Mouse (Mus musculus) MEL (cell line): ENCODE data around the gene Gm21852.
"Not testable (repeated sequence)": the region's sequence is repeated elsewhere in the genome, so short reads cannot be mapped to it uniquely, and the experiment has no call there.

Experiments used
- CTCF ChIP-seq, 3 experiments: IDR thresholded peaks in 2 of 3; conservative IDR thresholded peaks in 1 of 3; 2 replicates each; pipeline ENCODE4 v1.5.1; 2011 to 2012; ENCODE audit warnings: low read length in 3 of 3, low read depth in 2 of 3, mild to moderate bottlenecking in 2 of 3, improper control_type of control experiment in 1 of 3, inconsistent platforms in 1 of 3, mixed read lengths in 1 of 3, moderate library complexity in 1 of 3; ENCODE audit not compliant: control insufficient read depth in 1 of 3, insufficient read depth in 1 of 3, poor library complexity in 1 of 3, severe bottlenecking in 1 of 3
- E2F4 ChIP-seq: IDR thresholded peaks from 2 replicates; pipeline ENCODE4 v1.6.1; 2011; ENCODE audit warnings: low read depth, low read length, improper control_type of control experiment, borderline replicate concordance
- EP300 ChIP-seq, 2 experiments: IDR thresholded peaks; 2 replicates each; pipeline ENCODE4 v1.6.1; 2011; ENCODE audit warnings: improper control_type of control experiment in 2 of 2, low read length in 2 of 2, low read depth in 1 of 2, mild to moderate bottlenecking in 1 of 2
- GABPA ChIP-seq: IDR thresholded peaks from 2 replicates; pipeline ENCODE4 v1.6.1; 2012; ENCODE audit warnings: low read depth, mild to moderate bottlenecking, inconsistent platforms, low read length, improper control_type of control experiment, moderate library complexity
- MAFK ChIP-seq: IDR thresholded peaks from 2 replicates; pipeline ENCODE4 v1.6.1; 2011; ENCODE audit warnings: low read depth, mild to moderate bottlenecking, low read length, improper control_type of control experiment, borderline replicate concordance
- MAZ ChIP-seq: IDR thresholded peaks from 2 replicates; pipeline ENCODE4 v1.6.1; 2012; ENCODE audit warnings: low read depth, mild to moderate bottlenecking, inconsistent platforms, low read length, improper control_type of control experiment
- MYC ChIP-seq: IDR thresholded peaks from 2 replicates; pipeline ENCODE4 v1.6.1; 2011; ENCODE audit warnings: low read depth, mild to moderate bottlenecking, low read length, improper control_type of control experiment, moderate library complexity
- POLR2AphosphoS2 ChIP-seq: IDR thresholded peaks from 2 replicates; pipeline ENCODE4 v1.6.1; 2011; ENCODE audit warnings: low read length, improper control_type of control experiment
- RCOR1 ChIP-seq: IDR thresholded peaks from 2 replicates; pipeline ENCODE4 v1.6.1; 2012; ENCODE audit warnings: low read depth, mild to moderate bottlenecking, inconsistent platforms, low read length, improper control_type of control experiment
- SIN3A ChIP-seq: IDR thresholded peaks from 2 replicates; pipeline ENCODE4 v1.6.1; 2012; ENCODE audit warnings: low read length, improper control_type of control experiment, inconsistent platforms
- SMC3 ChIP-seq: IDR thresholded peaks from 2 replicates; pipeline ENCODE4 v1.6.1; 2011; ENCODE audit warnings: low read depth, low read length, improper control_type of control experiment
- TAL1 ChIP-seq: IDR thresholded peaks from 2 replicates; pipeline ENCODE4 v1.6.1; 2012; ENCODE audit warnings: mild to moderate bottlenecking, inconsistent platforms, low read length, moderate library complexity, mixed read lengths
- TCF12 ChIP-seq: IDR thresholded peaks from 2 replicates; pipeline ENCODE4 v1.6.1; 2014; ENCODE audit warnings: low read depth, mild to moderate bottlenecking, inconsistent platforms, low read length, improper control_type of control experiment, moderate library complexity
- USF1 ChIP-seq: IDR thresholded peaks from 2 replicates; pipeline ENCODE4 v1.6.1; 2014; ENCODE audit warnings: low read depth, mild to moderate bottlenecking, inconsistent platforms, low read length, improper control_type of control experiment, moderate library complexity

DNA sequence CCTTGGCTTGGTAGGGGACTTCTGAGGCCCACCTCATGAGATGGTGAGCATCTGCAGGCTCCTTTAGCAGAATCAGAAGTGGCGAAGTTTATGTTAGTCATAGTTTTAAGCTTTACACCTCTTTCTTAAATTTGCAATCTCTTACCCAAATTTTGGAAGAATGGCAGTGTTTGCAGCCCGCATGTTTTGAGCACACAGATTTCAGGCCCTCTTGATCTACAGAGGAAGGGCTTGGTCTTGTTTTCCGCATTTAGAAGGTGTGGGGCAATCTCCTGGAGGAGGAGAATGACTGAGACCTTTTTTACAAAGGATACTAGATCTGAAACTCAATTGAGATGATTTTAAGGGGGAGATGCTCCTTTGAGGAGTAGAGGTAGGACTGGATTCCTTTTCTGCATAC, at the start of gene Gm21852:
- not testable (repeated sequence) for TF ChIP-seq TCF12; TAL1; CTCF (IDR thresholded peaks at IDR 0.05 in 2 of 3, conservative IDR thresholded peaks at IDR 0.05 in 1 of 3; ENCODE audit: control insufficient read depth in 1 of 3, insufficient read depth in 1 of 3, low read depth in 2 of 3, low read length in 3 of 3, poor library complexity in 1 of 3, severe bottlenecking in 1 of 3); E2F4; USF1; POLR2AphosphoS2; SIN3A; SMC3; GABPA; EP300 (IDR thresholded peaks at IDR 0.05; ENCODE audit: low read depth in 1 of 2, low read length in 2 of 2); MYC; MAZ; RCOR1; MAFK
